Mouse (Mus musculus) embryonic facial prominence, embryonic 14.5 days (tissue): ENCODE measurements around the gene Dbn1. TPM values are rescaled to one million over a fixed set of nuclear protein-coding genes. Genes with fewer than 3 reads are reported as not detected.

Source experiments
- ATAC-seq: fragments of 200-750 bp; cut with Nextera tagmentation; 2 replicates; pipeline ENCODE4 v1.8.0; 2017; ENCODE audit warnings: low read depth, moderate number of reproducible peaks, moderate TSS enrichment
- DNase-seq: peaks from one replicate; pipeline ENCODE4 v3.0.0-alpha.2; 2015; ENCODE audit warnings: low spot score
- H3K27ac ChIP-seq: fragments of 300-500 bp; sonication (generic); replicated peaks from 2 replicates; pipeline ENCODE4 v1.5.1; 2014; ENCODE audit warnings: low read depth, mild to moderate bottlenecking, low read length, moderate library complexity
- H3K27me3 ChIP-seq: fragments of 300-500 bp; sonication (generic); replicated peaks from 2 replicates; pipeline ENCODE4 v1.6.1; 2014; ENCODE audit warnings: low read length; ENCODE audit not compliant: control insufficient read depth, insufficient read depth
- H3K36me3 ChIP-seq: fragments of 300-500 bp; sonication (generic); 2 replicates; pipeline ENCODE4 v1.6.1; 2014; ENCODE audit warnings: low read length, mixed read lengths; ENCODE audit not compliant: control insufficient read depth, insufficient read depth
- H3K4me1 ChIP-seq: fragments of 300-500 bp; sonication (generic); 2 replicates; pipeline ENCODE4 v1.6.1; 2014; ENCODE audit warnings: antibody characterized with exemption, low read length; ENCODE audit not compliant: control insufficient read depth, insufficient read depth
- H3K4me2 ChIP-seq: fragments of 300-500 bp; sonication (generic); 2 replicates; pipeline ENCODE4 v1.6.1; 2014; ENCODE audit warnings: low read depth, mild to moderate bottlenecking, low read length, moderate library complexity, mixed read lengths
- H3K4me3 ChIP-seq: fragments of 300-500 bp; sonication (generic); 2 replicates; pipeline ENCODE4 v1.5.1; 2014; ENCODE audit warnings: low read depth, mild to moderate bottlenecking, low read length
- H3K9ac ChIP-seq: fragments of 300-500 bp; sonication (generic); 2 replicates; pipeline ENCODE4 v1.6.1; 2014; ENCODE audit warnings: low read depth, mild to moderate bottlenecking, low read length, moderate library complexity, mixed read lengths
- H3K9me3 ChIP-seq: fragments of 300-500 bp; sonication (generic); 2 replicates; pipeline ENCODE4 v1.6.1; 2016; ENCODE audit warnings: low read length; ENCODE audit not compliant: control insufficient read depth
- WGBS: fragments of 180-500 bp; shearing (Covaris S2); extraction: QIAGEN DNeasy Blood & Tissue Kit; methylation state at CpG from one replicate; pipeline ENCODE4 v1.1.7; 2014; 5-methylcytosine and 5-hydroxymethylcytosine counted together
- polyA plus RNA-seq: library from polyadenylated mRNA; unstranded; fragments of >200 nt; fragmentation: Nextera tagmentation; extraction: Ambion mirVana; gene quantifications from 2 replicates; pipeline ENCODE4 v1.2.1, GENCODE M21; 2014

Dbn1 gene
- polyA plus RNA-seq, 1 experiment from 2014 or later, result 141 TPM

DNA sequence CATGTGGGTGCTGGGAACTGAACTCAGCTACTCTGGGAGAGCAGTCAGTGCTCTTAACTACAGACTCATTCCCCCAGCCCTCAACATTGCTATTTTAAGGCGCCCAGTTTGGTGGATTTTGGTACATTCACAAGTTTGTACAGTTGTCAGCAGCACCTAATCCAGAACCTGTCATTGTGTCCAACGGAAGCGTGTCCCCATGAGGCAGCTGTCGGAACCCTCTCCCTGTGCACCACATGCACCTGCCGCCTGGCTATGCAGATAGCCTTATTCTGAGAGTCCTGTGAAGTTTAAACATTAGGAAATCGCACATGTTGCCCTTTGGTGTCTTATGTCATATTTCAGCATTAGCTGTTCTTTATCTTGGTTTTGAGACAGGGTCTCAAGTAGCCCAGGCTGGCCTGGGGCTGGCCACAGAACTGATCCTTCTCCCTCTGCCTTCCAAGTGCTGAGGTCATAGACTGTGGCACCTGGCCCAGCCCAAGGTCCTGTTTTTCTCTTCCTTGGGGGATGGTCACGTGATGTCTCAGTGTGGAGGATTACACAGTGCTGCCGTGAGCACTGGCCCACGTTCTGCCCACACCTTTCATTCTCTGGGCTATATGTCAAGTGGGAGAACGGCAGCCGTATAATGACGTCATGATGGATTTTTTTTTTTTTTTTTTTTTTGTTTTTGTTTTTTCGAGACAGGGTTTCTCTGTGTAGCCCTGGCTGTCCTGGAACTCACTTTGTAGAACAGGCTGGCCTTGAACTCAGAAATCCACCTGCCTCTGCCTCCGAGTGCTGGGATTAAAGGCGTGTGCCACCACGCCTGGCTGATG is 38.0 kb upstream of the Dbn1 start:
- no peaks in the 10 kb centered on the region for H3K27me3 ChIP-seq
- H3K36me3 ChIP-seq, result peaks cover 16% of the 10 kb centered on the region
- no peak overlapping the region for H3K9ac ChIP-seq
- H3K9me3 ChIP-seq, result no peaks in the 10 kb centered on the region
- no peak for ATAC-seq
- no peak overlapping the region for H3K4me2 ChIP-seq
- no peak overlapping the region for H3K4me3 ChIP-seq
- no peaks in the 10 kb centered on the region for H3K4me1 ChIP-seq
- WGBS, result 78% methylated on average over 16 of the region's 16 CpGs
- no peak overlapping the region for H3K27ac ChIP-seq
- DNase-seq, result no peak

DNA sequence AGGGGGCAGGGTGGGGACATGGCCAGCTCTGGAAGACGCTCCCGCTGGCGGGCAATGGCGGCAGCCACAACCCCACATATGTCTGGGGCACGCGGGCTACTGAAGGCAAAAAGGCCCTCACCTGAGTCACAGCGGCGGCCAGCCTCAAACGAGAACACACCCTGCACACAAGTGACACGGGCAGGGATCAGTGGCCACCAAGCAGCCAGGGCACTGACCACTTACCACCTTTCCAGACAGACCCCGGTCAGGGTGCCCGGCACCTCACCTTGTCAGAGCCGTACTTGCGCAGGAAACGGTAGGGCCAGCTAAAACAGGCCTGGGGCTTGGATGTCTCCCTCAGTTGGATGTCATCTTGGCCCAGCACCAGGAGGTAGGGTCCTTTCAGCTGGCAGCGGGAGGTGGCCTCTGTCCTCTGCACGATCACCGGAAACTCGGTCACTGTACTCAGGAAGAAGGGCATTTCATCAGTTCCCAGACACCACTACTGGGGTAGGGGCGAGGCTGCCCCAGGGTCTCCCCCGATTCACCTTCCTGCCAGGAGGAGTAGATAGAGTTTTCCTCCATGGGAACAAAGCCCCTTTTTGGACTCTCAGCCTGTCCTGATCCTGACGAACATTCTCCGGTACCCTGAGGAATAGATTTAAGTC is 36.2 kb upstream of the Dbn1 start:
- no peak for DNase-seq
- 88% methylated on average over 21 of the region's 23 CpGs for WGBS

DNA sequence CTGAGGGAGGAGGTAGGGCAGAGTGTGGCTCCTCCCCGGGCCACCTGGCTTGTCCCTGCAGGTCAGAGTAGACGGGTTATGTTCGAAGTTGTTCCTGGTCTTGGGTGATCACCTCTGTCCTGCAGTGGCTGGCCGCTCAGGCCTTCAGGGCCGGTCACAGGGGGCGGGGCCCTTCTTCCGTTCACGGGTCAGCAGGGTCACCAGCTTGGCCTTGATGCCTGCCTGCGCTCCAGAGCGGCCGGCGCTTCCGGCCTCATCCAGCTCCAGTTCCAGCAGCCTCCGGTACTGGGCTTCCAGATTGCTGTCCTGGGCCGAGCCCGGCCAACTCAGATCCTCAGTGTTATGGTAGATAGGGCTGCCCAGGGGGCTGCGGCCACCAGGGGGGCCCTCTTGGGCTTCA is 35.4 kb upstream of the Dbn1 start:
- H3K27ac ChIP-seq, result no peak overlapping the region
- H3K4me3 ChIP-seq, result no peak overlapping the region
- H3K4me2 ChIP-seq, result no peak overlapping the region
- ATAC-seq (no peak), DNase-seq (no peak)
- H3K4me1 ChIP-seq, result no peaks in the 10 kb centered on the region
- no peaks in the 10 kb centered on the region for H3K27me3 ChIP-seq
- no peaks in the 10 kb centered on the region for H3K36me3 ChIP-seq
- no peak overlapping the region for H3K9ac ChIP-seq
- WGBS, result 30% methylated on average over 13 of the region's 17 CpGs
- H3K9me3 ChIP-seq, result no peaks in the 10 kb centered on the region

More for the DNA sequence above, 36.2 kb upstream of the Dbn1 start:
- H3K27me3 ChIP-seq, result no peaks in the 10 kb centered on the region
- H3K9ac ChIP-seq, result no peak overlapping the region
- no peaks in the 10 kb centered on the region for H3K36me3 ChIP-seq
- no peak overlapping the region for H3K27ac ChIP-seq
- H3K4me2 ChIP-seq, result no peak overlapping the region
- no peaks in the 10 kb centered on the region for H3K4me1 ChIP-seq
- no peak overlapping the region for H3K4me3 ChIP-seq
- ATAC-seq, result no peak
- no peaks in the 10 kb centered on the region for H3K9me3 ChIP-seq

DNA sequence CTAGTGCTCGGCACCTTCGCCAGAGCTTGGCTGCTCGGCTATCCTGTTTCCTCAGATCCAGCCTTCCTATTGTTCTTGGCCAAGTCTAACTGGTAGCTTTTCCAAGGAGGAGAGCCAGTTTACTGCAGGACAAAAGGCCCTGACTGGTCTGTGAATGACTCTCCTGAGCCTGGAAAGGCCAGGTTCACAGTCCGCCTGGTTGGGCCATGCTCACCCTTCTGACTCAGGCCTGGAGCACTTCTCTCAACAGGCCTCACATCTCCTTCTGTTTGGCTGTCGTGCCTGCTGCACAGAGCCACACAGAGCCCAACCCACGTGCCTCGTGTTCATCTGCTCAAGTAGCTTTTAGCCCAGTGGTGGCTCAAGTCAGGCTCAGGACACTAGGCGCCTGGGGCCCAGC is 34.8 kb upstream of the Dbn1 start:
- 61% methylated on average over 8 of the region's 8 CpGs for WGBS
- H3K27me3 ChIP-seq, result no peaks in the 10 kb centered on the region
- ATAC-seq, result 0 out of 2 replicates have a peak, but pooled peaks have one; percentile 27
- DNase-seq, result no peak
- H3K9ac ChIP-seq, result no peak overlapping the region
- H3K27ac ChIP-seq, result no peak overlapping the region
- no peak overlapping the region for H3K4me2 ChIP-seq
- H3K4me1 ChIP-seq, result no peaks in the 10 kb centered on the region
- no peak overlapping the region for H3K4me3 ChIP-seq
- H3K36me3 ChIP-seq, result no peaks in the 10 kb centered on the region
- no peaks in the 10 kb centered on the region for H3K9me3 ChIP-seq

DNA sequence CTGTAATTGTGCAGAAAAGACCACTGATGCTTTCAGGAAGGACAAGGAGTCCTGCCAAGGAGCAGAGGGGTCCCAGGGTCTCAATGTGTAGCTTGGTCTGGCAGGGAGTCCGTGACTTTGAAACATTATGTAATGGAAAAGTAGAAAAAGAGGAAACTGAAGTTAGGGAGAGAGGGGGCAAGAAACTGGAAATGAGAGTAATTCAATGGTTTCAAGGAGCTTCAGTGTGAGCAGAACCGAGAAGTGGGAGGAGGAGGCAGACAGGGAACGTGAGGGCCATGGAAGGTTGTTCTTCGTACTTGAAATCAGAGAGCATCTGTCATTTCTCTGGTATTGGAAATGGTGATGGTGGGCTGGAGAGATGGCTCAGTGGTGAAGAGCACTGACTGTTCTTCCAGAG is 31.7 kb upstream of the Dbn1 start:
- Histone ChIP-seq H3K27ac (no peak overlapping the region), H3K9ac (no peak overlapping the region), H3K27me3 (no peaks in the 10 kb centered on the region), H3K9me3 (no peaks in the 10 kb centered on the region), H3K36me3 (no peaks in the 10 kb centered on the region), H3K4me3 (no peak overlapping the region), H3K4me2 (no peak overlapping the region), H3K4me1 (no peaks in the 10 kb centered on the region)
- 72% methylated on average over 4 of the region's 4 CpGs for WGBS
- ATAC-seq, result no peak
- no peak for DNase-seq

DNA sequence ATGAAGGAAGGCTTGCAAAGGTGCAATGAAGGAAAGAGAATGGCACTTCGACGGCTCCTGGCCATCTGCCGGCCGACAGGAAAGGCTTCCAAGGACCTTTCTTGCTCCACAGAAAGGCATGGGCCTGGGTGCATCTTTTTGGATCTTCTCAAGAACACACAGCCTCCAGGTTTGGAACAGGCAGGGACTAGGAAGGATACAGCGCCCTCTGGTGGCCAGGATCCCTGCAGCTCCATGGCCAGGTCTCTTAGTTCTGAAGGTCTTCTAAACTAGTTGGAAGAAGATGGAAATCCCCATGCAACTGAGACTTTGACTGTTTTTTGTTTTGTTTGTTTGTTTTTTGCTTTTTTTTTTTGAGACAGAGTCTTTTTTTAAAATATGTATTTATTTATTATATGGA is 29.0 kb upstream of the Dbn1 start:
- Histone ChIP-seq H3K9me3 (no peaks in the 10 kb centered on the region), H3K4me3 (no peak overlapping the region), H3K27ac (no peak overlapping the region), H3K9ac (no peak overlapping the region), H3K36me3 (no peaks in the 10 kb centered on the region), H3K4me2 (no peak overlapping the region), H3K27me3 (no peaks in the 10 kb centered on the region), H3K4me1 (peaks cover 4% of the 10 kb centered on the region)
- ATAC-seq (no peak), DNase-seq (peak; percentile 88)
- 11% methylated on average over 5 of the region's 5 CpGs for WGBS

DNA sequence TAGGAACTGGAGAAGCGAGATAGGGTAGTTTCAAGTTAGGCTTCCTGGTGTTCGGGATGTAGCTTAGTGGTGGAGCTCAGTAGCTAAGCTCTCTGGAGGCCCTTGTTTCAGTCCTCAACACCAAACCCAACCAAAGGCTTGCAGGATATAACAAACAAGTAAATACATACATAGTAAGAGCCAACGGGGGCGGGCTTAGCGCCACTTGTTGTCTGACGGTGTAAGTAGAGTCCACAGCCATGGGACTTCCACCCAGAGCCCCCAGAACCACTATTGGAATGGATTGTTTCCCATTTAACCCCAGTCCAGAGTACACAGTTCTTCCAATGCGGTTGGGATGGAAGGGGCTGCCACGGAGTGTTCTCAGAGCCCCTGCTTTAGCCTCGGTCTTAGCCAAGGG is 25.9 kb upstream of the Dbn1 start:
- Histone ChIP-seq H3K4me3 (peak overlapping the region; percentile 76), H3K4me2 (peak overlapping the region; percentile 80), H3K4me1 (peaks cover 23% of the 10 kb centered on the region), H3K27ac (no peak overlapping the region), H3K9me3 (no peaks in the 10 kb centered on the region), H3K27me3 (no peaks in the 10 kb centered on the region), H3K9ac (peak overlapping the region; percentile 78; the same call in 1 of the 2 replicates), H3K36me3 (peaks cover 17% of the 10 kb centered on the region)
- DNase-seq, result no peak
- WGBS, result 37% methylated on average over 9 of the region's 9 CpGs
- no peak for ATAC-seq

DNA sequence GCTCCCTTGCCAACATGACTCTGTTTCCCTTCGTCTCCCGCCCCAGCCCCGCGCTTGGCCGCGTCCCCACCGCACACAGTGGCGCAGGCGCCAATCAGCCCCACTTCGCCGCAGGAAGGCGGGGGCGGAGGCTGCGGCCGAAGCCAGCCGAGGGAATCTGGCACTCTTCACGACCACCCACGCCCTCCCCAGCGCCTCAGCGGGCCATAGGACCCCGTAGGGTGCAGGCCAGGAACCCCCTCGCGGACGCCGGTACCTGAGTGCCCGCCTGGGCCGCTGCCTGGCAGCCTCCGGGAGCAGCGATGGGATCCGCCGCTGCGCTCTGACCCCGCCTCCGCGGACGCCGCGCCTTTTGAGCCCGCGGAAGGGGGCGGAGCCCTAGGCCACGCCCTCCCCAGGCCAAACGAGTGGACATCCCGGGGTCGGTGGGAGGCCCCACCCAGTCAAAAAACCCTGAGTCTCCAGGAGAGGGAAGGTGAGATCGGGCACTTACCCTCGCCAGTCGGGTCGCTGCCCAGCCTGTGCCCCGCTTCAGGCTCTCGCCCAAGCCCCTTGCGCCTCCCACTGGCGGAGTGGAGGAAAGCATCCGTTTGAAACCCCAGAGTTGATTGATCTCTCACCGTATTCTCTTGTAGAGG is 25.3 kb upstream of the Dbn1 start, which contains the start of gene Pdlim7:
Gene Pdlim7 (minus strand): TSS at position 566 of the 638 bp plus-strand sequence.
- H3K36me3 ChIP-seq, result peaks cover 23% of the 10 kb centered on the region
- H3K9me3 ChIP-seq, result no peaks in the 10 kb centered on the region
- WGBS, result 1% methylated on average over 21 of the region's 55 CpGs
- peak within 1 kb of the TSS; percentile 80 for H3K4me2 ChIP-seq
- peak within 1 kb of the TSS; percentile 76 for H3K4me3 ChIP-seq
- peak within 1 kb of the TSS; percentile 78 for H3K9ac ChIP-seq
- H3K27me3 ChIP-seq, result no peaks in the 10 kb centered on the region
- H3K4me1 ChIP-seq, result peaks cover 23% of the 10 kb centered on the region
- peak within 1 kb of the TSS; percentile 85 for H3K27ac ChIP-seq
- ATAC-seq (peak; percentile 73), DNase-seq (peak; percentile 88)
